Mouse (Mus musculus) limb, embryonic 11.5 days (tissue): ENCODE results near the gene Hs3st3b1. TPM values are rescaled to one million over a fixed set of nuclear protein-coding genes. Genes with fewer than 3 reads are reported as not detected.

Source experiments
- ATAC-seq: fragments of 200-750 bp; cut with Nextera tagmentation; 2 replicates; pipeline ENCODE4 v1.8.0; 2017; ENCODE audit warnings: low read depth; ENCODE audit not compliant: insufficient number of reproducible peaks, low FRiP score, low TSS enrichment
- DNase-seq: peaks from one replicate; pipeline ENCODE4 v3.0.0-alpha.2; 2015; ENCODE audit warnings: low spot score
- H3K27ac ChIP-seq: fragments of 300-500 bp; sonication (generic); replicated peaks from 2 replicates; pipeline ENCODE4 v1.5.1; 2014; ENCODE audit warnings: low read depth, mild to moderate bottlenecking, low read length
- H3K27me3 ChIP-seq: fragments of 300-500 bp; sonication (generic); 2 replicates; pipeline ENCODE4 v1.6.1; 2014; ENCODE audit warnings: mild to moderate bottlenecking, low read length, mixed read lengths; ENCODE audit not compliant: control insufficient read depth, insufficient read depth
- H3K36me3 ChIP-seq: fragments of 300-500 bp; sonication (generic); 2 replicates; pipeline ENCODE4 v1.6.1; 2014; ENCODE audit warnings: mild to moderate bottlenecking, low read length, moderate library complexity, mixed read lengths; ENCODE audit not compliant: control insufficient read depth, insufficient read depth
- H3K4me1 ChIP-seq: fragments of 300-500 bp; sonication (generic); 2 replicates; pipeline ENCODE4 v1.6.1; 2014; ENCODE audit warnings: low read length, mixed read lengths; ENCODE audit not compliant: control insufficient read depth, insufficient read depth
- H3K4me2 ChIP-seq: fragments of 300-500 bp; sonication (generic); 2 replicates; pipeline ENCODE4 v1.6.1; 2014; ENCODE audit warnings: low read depth, mild to moderate bottlenecking, moderate library complexity; ENCODE audit not compliant: severe bottlenecking
- H3K4me3 ChIP-seq: fragments of 300-500 bp; sonication (generic); 2 replicates; pipeline ENCODE4 v1.5.1; 2014; ENCODE audit warnings: low read depth, low read length
- H3K9ac ChIP-seq: fragments of 300-500 bp; sonication (generic); 2 replicates; pipeline ENCODE4 v1.6.1; 2014; ENCODE audit warnings: mild to moderate bottlenecking, low read length
- H3K9me3 ChIP-seq: fragments of 300-500 bp; sonication (generic); 2 replicates; pipeline ENCODE4 v1.6.1; 2016; ENCODE audit warnings: low read length; ENCODE audit not compliant: control insufficient read depth
- WGBS: fragments of 180-500 bp; shearing (Covaris S2); extraction: QIAGEN DNeasy Blood & Tissue Kit; methylation state at CpG from one replicate; pipeline ENCODE4 v1.1.7; 2014; 5-methylcytosine and 5-hydroxymethylcytosine counted together
- polyA plus RNA-seq: library from polyadenylated mRNA; unstranded; fragments of >200 nt; fragmentation: Nextera tagmentation; extraction: Ambion mirVana; gene quantifications from 2 replicates; pipeline ENCODE4 v1.2.1, GENCODE M21; 2014

Gene Hs3st3b1
- polyA plus RNA-seq, 1 experiment from 2014 or later: 30.4 TPM

DNA sequence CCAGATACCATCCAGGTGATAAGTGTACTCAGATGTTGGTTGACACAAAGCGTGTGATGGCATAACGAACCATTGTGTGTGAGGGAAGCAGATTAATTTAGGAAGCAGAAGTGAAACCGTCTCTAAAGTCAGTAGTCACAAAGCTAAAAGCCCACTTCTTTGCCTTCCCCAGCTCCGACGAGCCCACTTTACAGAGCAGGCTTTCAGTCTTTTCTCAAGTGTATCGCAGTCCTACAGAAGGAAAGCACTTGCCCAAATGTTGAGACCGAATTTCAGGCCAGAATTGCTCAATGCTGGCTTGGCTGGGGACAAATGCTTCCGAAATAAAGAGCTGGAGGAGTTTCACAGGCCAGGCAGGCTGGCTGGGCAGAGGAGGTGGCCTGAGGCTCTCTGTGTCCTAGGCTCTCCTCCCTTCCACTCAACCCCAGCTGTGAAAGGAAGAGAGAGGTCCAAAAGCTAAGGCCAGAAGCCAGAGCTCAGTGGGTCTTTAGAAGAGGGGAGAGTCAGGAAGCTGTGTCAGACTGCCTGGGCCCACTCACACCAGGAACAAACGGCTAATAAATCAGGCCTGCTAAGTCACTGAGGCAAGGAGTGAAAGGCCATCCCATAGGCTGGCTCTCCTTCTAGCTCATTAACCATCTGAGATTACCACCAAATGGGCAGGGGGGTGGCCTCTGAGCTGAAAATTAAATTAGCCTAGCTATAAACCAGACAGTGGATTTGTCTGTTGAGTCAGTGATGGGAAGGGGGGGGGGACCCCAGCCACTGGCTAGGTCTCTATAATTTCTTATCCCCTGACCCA is 15.3 kb downstream of the Hs3st3b1 start:
- DNase-seq: no peak
- H3K27ac ChIP-seq: no peak overlapping the region
- no peak for ATAC-seq
- no peaks in the 10 kb centered on the region for H3K27me3 ChIP-seq
- H3K4me3 ChIP-seq: no peak overlapping the region
- peaks cover 26% of the 10 kb centered on the region for H3K4me1 ChIP-seq
- no peak overlapping the region for H3K9ac ChIP-seq
- no peaks in the 10 kb centered on the region for H3K9me3 ChIP-seq
- H3K36me3 ChIP-seq: no peaks in the 10 kb centered on the region
- WGBS: 51% methylated on average over 9 of the region's 9 CpGs
- H3K4me2 ChIP-seq: no peak overlapping the region

DNA sequence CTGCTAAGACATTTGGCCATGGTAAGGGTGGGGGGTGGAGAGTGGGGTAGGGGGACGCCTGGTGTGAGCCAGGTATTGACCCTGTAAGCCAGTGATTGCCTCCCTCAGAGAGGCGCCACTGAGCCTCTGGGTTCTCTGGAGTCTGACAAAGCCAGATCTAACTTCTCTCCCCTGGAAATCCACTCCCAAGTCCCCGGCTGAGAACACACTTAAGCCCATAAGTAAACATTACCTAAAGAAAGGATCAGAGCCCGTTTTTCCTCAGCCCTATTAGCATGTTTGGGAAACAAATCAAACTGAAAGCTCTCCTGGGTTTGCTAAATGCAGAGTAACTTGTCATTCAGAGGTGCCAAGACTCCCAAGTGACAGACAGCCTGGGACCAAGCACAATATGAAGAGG is 17.3 kb downstream of the Hs3st3b1 start:
- Histone ChIP-seq H3K9me3 (no peaks in the 10 kb centered on the region), H3K27me3 (no peaks in the 10 kb centered on the region), H3K4me2 (no peak overlapping the region), H3K27ac (no peak overlapping the region), H3K4me1 (peaks cover 14% of the 10 kb centered on the region), H3K36me3 (no peaks in the 10 kb centered on the region), H3K9ac (no peak overlapping the region), H3K4me3 (no peak overlapping the region)
- WGBS: 34% methylated on average over 4 of the region's 4 CpGs
- DNase-seq: no peak
- no peak for ATAC-seq

DNA sequence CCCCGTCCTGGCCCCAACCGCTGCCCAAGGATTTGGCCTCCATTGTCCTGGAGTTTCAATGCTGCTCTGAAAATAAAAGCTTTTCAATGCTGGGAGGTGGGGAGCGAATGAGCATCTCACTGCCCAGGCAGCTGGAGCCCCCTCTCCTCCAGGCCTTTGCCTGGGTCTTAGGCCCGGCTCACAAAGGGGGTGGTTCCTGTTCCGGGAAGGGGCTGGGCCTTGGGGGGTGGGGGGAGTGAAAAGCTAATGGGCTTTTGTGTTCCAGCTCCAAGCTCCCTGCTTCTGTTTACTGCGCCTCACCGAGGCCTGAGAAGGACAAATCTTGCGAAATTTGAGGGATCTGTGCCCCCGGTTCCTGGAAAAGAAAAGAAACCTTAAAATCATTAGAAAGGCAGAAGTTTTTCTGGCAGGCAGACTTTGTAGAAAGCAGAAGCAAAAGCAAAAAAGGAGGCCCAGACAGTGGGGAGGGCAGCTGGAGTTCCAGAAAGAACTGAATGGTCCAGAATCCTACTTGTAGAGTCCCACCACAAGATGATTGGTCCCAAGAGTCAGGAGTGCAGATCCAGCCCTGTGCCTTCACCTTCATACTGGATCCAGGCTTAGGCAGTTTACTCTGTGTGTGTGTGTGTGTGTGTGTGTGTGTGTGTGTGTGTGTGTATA is 23.5 kb downstream of the Hs3st3b1 start:
- DNase-seq: no peak

GRCm38 (mm10) chr11:63897856-63898508 is 24.1 kb downstream of the Hs3st3b1 start:
- 59% methylated on average over 13 of the region's 13 CpGs for WGBS
- no peak for ATAC-seq
- Histone ChIP-seq H3K9ac (no peak overlapping the region), H3K36me3 (peaks cover 2% of the 10 kb centered on the region; the same call in 1 of the 2 replicates), H3K4me3 (no peak overlapping the region), H3K4me2 (no peak overlapping the region), H3K27ac (no peak overlapping the region), H3K4me1 (peaks cover 8% of the 10 kb centered on the region; the same call in 1 of the 2 replicates), H3K9me3 (no peaks in the 10 kb centered on the region), H3K27me3 (no peaks in the 10 kb centered on the region)
- DNase-seq: no peak

More for the DNA sequence above, 23.5 kb downstream of the Hs3st3b1 start:
- ATAC-seq: no peak
- Histone ChIP-seq H3K4me3 (no peak overlapping the region), H3K9ac (no peak overlapping the region), H3K9me3 (no peaks in the 10 kb centered on the region), H3K27me3 (no peaks in the 10 kb centered on the region), H3K4me2 (no peak overlapping the region), H3K27ac (no peak overlapping the region), H3K36me3 (peaks cover 2% of the 10 kb centered on the region; the same call in 1 of the 2 replicates), H3K4me1 (peaks cover 10% of the 10 kb centered on the region; the same call in 1 of the 2 replicates)
- WGBS: 33% methylated on average over 9 of the region's 9 CpGs

DNA sequence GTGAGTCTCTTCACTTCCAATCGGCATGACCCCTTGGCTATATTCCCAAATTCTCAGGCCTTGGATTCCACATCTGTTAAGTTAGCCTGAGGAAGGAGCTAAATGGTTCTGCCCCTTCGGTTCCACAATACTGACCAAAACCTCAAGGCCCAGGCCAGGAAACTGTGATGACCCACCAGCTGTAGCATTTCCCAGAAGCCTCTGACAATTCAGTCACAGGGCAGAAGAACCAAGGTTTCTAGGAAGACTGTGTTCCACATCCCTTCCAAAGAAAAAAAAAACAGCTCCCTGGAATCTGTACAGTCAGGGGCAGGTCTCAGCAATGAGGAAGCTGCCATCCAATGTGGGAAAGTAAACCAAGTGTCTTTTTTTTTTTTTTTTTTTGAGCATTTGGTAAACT is 25.1 kb downstream of the Hs3st3b1 start:
- H3K9me3 ChIP-seq: no peaks in the 10 kb centered on the region
- peaks cover 2% of the 10 kb centered on the region; the same call in 1 of the 2 replicates for H3K36me3 ChIP-seq
- H3K9ac ChIP-seq: no peak overlapping the region
- WGBS: 95% methylated on average over 2 of the region's 2 CpGs
- ATAC-seq: no peak
- H3K4me3 ChIP-seq: no peak overlapping the region
- no peaks in the 10 kb centered on the region for H3K27me3 ChIP-seq
- H3K4me2 ChIP-seq: no peak overlapping the region
- H3K27ac ChIP-seq: no peak overlapping the region
- DNase-seq: no peak
- 0 out of 2 replicates have a peak, but pooled peaks cover 8% of the 10 kb centered on the region for H3K4me1 ChIP-seq

GRCm38 (mm10) chr11:63894188-63894587 is 27.9 kb downstream of the Hs3st3b1 start:
- H3K4me3 ChIP-seq: no peak overlapping the region
- H3K9ac ChIP-seq: no peak overlapping the region
- no peaks in the 10 kb centered on the region for H3K9me3 ChIP-seq
- H3K4me1 ChIP-seq: 0 out of 2 replicates have a peak, but pooled peaks cover 8% of the 10 kb centered on the region
- H3K27me3 ChIP-seq: no peaks in the 10 kb centered on the region
- peaks cover 2% of the 10 kb centered on the region; the same call in 1 of the 2 replicates for H3K36me3 ChIP-seq
- no peak overlapping the region for H3K4me2 ChIP-seq
- no peak overlapping the region for H3K27ac ChIP-seq
- WGBS: 48% methylated on average over 6 of the region's 6 CpGs
- DNase-seq (no peak), ATAC-seq (no peak)

- Histone ChIP-seq H3K4me3 (no peak overlapping the region), H3K27ac (no peak overlapping the region), H3K4me2 (no peak overlapping the region), H3K36me3 (peaks cover 3% of the 10 kb centered on the region), H3K9ac (no peak overlapping the region), H3K27me3 (no peaks in the 10 kb centered on the region), H3K9me3 (no peaks in the 10 kb centered on the region), H3K4me1 (0 out of 2 replicates have a peak, but pooled peaks cover 5% of the 10 kb centered on the region)
- WGBS: 91% methylated on average over 6 of the region's 6 CpGs
- no peak for ATAC-seq
- DNase-seq: no peak
Measured at GRCm38 (mm10) chr11:63893557-63893956, 28.5 kb downstream of the Hs3st3b1 start.

GRCm38 (mm10) chr11:63891479-63892020 is 30.5 kb downstream of the Hs3st3b1 start:
- Histone ChIP-seq H3K4me2 (no peak overlapping the region), H3K9me3 (no peaks in the 10 kb centered on the region), H3K4me1 (0 out of 2 replicates have a peak, but pooled peaks cover 5% of the 10 kb centered on the region), H3K36me3 (peaks cover 5% of the 10 kb centered on the region), H3K9ac (no peak overlapping the region), H3K4me3 (no peak overlapping the region), H3K27me3 (no peaks in the 10 kb centered on the region), H3K27ac (no peak overlapping the region)
- whole genome bisulfite sequencing: 57% methylated on average over 7 of the region's 7 CpGs
- DNase-seq (no peak), ATAC-seq (no peak)
